Mouse (Mus musculus) CH12.LX (cell line): Measurements from ENCODE around the gene Gm20388. TPM values are rescaled to one million over a fixed set of nuclear protein-coding genes. Genes with fewer than 3 reads are reported as not detected.

Experiments used
- DNase-seq: peaks from one replicate; pipeline ENCODE4 v3.0.0-alpha.2; 2013; ENCODE audit errors: extremely low read depth
- H3K27ac ChIP-seq: 2 replicates; pipeline ENCODE4 v1.5.1; 2012; ENCODE audit warnings: low read depth, mild to moderate bottlenecking, control low read depth, moderate library complexity; ENCODE audit not compliant: insufficient read depth
- H3K27me3 ChIP-seq: replicated peaks from 2 replicates; pipeline ENCODE3; 2012; ENCODE audit warnings: inconsistent platforms
- H3K36me3 ChIP-seq, 2 experiments: replicated peaks in 1 of 2; 2 replicates each; pipeline versions ENCODE3 to v1.6.1; 2012; ENCODE audit warnings: inconsistent platforms in 1 of 2, low read length in 1 of 2, mild to moderate bottlenecking in 1 of 2, mixed read lengths in 1 of 2, moderate library complexity in 1 of 2; ENCODE audit not compliant: control insufficient read depth in 1 of 2, insufficient read depth in 1 of 2
- H3K4me1 ChIP-seq, 2 experiments: 2 replicates each; pipeline ENCODE4 v1.6.1; 2012; ENCODE audit warnings: inconsistent platforms in 1 of 2, moderate library complexity in 1 of 2; ENCODE audit not compliant: insufficient read depth in 2 of 2, control insufficient read depth in 1 of 2
- H3K4me2 ChIP-seq: 2 replicates; pipeline ENCODE4 v1.6.1; 2012; ENCODE audit warnings: low read depth, mild to moderate bottlenecking, control low read depth; ENCODE audit not compliant: poor library complexity, insufficient read depth, severe bottlenecking
- H3K4me3 ChIP-seq, 3 experiments: fragments of 150-350 bp in 1 of 3; sonication (generic) in 1 of 3; replicated peaks in 1 of 3; 2 replicates each; pipeline versions ENCODE3 to v1.5.1; 2011 to 2012; ENCODE audit warnings: low read depth in 2 of 3, low read length in 2 of 3, mild to moderate bottlenecking in 2 of 3, moderate library complexity in 2 of 3, control low read depth in 1 of 3, improper control_type of control experiment in 1 of 3, inconsistent platforms in 1 of 3, mixed read lengths in 1 of 3; ENCODE audit not compliant: poor library complexity in 1 of 3
- H3K79me2 ChIP-seq: replicated peaks from 2 replicates; pipeline ENCODE4 v1.6.1; 2012; ENCODE audit warnings: mild to moderate bottlenecking, moderate library complexity; ENCODE audit not compliant: control insufficient read depth, poor library complexity, insufficient read depth, severe bottlenecking; ENCODE audit errors: extremely low read depth
- H3K9ac ChIP-seq: 2 replicates; pipeline ENCODE4 v1.6.1; 2012; ENCODE audit warnings: low read depth, mild to moderate bottlenecking, control low read depth, moderate library complexity; ENCODE audit not compliant: insufficient read depth
- H3K9me3 ChIP-seq: replicated peaks from 2 replicates; pipeline ENCODE3; 2012; ENCODE audit warnings: low read length, inconsistent platforms, mixed read lengths
- CTCF ChIP-seq, 2 experiments: IDR thresholded peaks in 1 of 2; conservative IDR thresholded peaks in 1 of 2; 2 replicates each; pipeline ENCODE4 v1.5.1; 2011 to 2012; ENCODE audit warnings: low read depth in 2 of 2, low read length in 2 of 2, improper control_type of control experiment in 1 of 2, inconsistent platforms in 1 of 2, mild to moderate bottlenecking in 1 of 2, moderate library complexity in 1 of 2
- E2F4 ChIP-seq: IDR thresholded peaks from 2 replicates; pipeline ENCODE4 v1.6.1; 2011; ENCODE audit warnings: low read depth, low read length, improper control_type of control experiment; ENCODE audit not compliant: insufficient replicate concordance
- EP300 ChIP-seq: IDR thresholded peaks from 2 replicates; pipeline ENCODE4 v1.6.1; 2011; ENCODE audit warnings: low read length, improper control_type of control experiment
- GABPA ChIP-seq: IDR thresholded peaks from 2 replicates; pipeline ENCODE4 v1.6.1; 2012; ENCODE audit warnings: low read depth, low read length, improper control_type of control experiment, inconsistent platforms; ENCODE audit not compliant: insufficient replicate concordance
- HCFC1 ChIP-seq: IDR thresholded peaks from 2 replicates; pipeline ENCODE4 v1.6.1; 2012; ENCODE audit warnings: low read depth, mild to moderate bottlenecking, inconsistent platforms, low read length, improper control_type of control experiment
- IRF4 ChIP-seq: IDR thresholded peaks from 2 replicates; pipeline ENCODE4 v1.6.1; 2014; ENCODE audit warnings: low read depth, mild to moderate bottlenecking, inconsistent platforms, low read length, improper control_type of control experiment
- JUND ChIP-seq: conservative IDR thresholded peaks from 2 replicates; pipeline ENCODE4 v1.6.1; 2011; ENCODE audit warnings: low read depth, low read length, improper control_type of control experiment
- KAT2A ChIP-seq: IDR thresholded peaks from 2 replicates; pipeline ENCODE4 v1.6.1; 2012; ENCODE audit warnings: low read length, improper control_type of control experiment, inconsistent platforms; ENCODE audit not compliant: insufficient replicate concordance
- MAZ ChIP-seq: IDR thresholded peaks from 2 replicates; pipeline ENCODE4 v1.6.1; 2012; ENCODE audit warnings: low read depth, mild to moderate bottlenecking, inconsistent platforms, low read length, improper control_type of control experiment, moderate library complexity
- MEF2A ChIP-seq: IDR thresholded peaks from 2 replicates; pipeline ENCODE4 v1.6.1; 2014; ENCODE audit warnings: low read depth, mild to moderate bottlenecking, inconsistent platforms, low read length, improper control_type of control experiment, borderline replicate concordance
- MYC ChIP-seq: IDR thresholded peaks from 2 replicates; pipeline ENCODE4 v1.6.1; 2011; ENCODE audit warnings: low read depth, mild to moderate bottlenecking, improper control_type of control experiment, low read length
- NELFE ChIP-seq: IDR thresholded peaks from 2 replicates; pipeline ENCODE4 v1.6.1; 2011; ENCODE audit warnings: low read depth, low read length, improper control_type of control experiment
- PAX5 ChIP-seq: IDR thresholded peaks from 2 replicates; pipeline ENCODE4 v1.6.1; 2012; ENCODE audit warnings: low read length, inconsistent platforms, mixed read lengths
- POLR2A ChIP-seq: IDR thresholded peaks from 2 replicates; pipeline ENCODE4 v1.6.1; 2011; ENCODE audit warnings: low read depth, mild to moderate bottlenecking, improper control_type of control experiment, low read length
- RAD21 ChIP-seq: IDR thresholded peaks from 2 replicates; pipeline ENCODE4 v1.6.1; 2011; ENCODE audit warnings: low read depth, mild to moderate bottlenecking, low read length, improper control_type of control experiment, moderate library complexity
- SIN3A ChIP-seq: IDR thresholded peaks from 2 replicates; pipeline ENCODE4 v1.6.1; 2012; ENCODE audit warnings: low read length, improper control_type of control experiment, inconsistent platforms
- SMC3 ChIP-seq: IDR thresholded peaks from 2 replicates; pipeline ENCODE4 v1.6.1; 2011; ENCODE audit warnings: low read depth, low read length, improper control_type of control experiment
- TBP ChIP-seq: conservative IDR thresholded peaks from 2 replicates; pipeline ENCODE4 v1.6.1; 2011; ENCODE audit warnings: low read depth, low read length, improper control_type of control experiment
- USF1 ChIP-seq: IDR thresholded peaks from 2 replicates; pipeline ENCODE4 v1.6.1; 2014; ENCODE audit warnings: low read depth, mild to moderate bottlenecking, inconsistent platforms, low read length, improper control_type of control experiment
- ZC3H11A ChIP-seq: IDR thresholded peaks from 2 replicates; pipeline ENCODE4 v1.6.1; 2012; ENCODE audit warnings: low read depth, mild to moderate bottlenecking, inconsistent platforms, low read length, improper control_type of control experiment
- ZKSCAN1 ChIP-seq: IDR thresholded peaks from 2 replicates; pipeline ENCODE4 v1.6.1; 2012; ENCODE audit warnings: low read depth, inconsistent platforms, low read length, improper control_type of control experiment, borderline replicate concordance
- dilution Hi-C: fragments of 300-500 bp; cut with MboI; formaldehyde crosslinking; loops from 2 replicates; pipeline ENCODE4 v1.14.3; 2020; ENCODE audit warnings: low sequenced_read_pairs; ENCODE audit not compliant: extremely low pct_unique_long_range_greater_than_20kb, extremely low pct_ligation_motif_present
- in situ Hi-C: fragments of 300-500 bp; cut with MboI; formaldehyde crosslinking; loops from 3 replicates; pipeline ENCODE4 v1.14.3; 2019; ENCODE audit warnings: low sequenced_read_pairs, low pct_ligation_motif_present, low pct_unique_long_range_greater_than_20kb, mixed read lengths
- polyA plus RNA-seq: library from polyadenylated mRNA; unstranded; fragments of >175 nt; gene quantifications from 2 replicates; pipeline ENCODE4 v1.2.1, GENCODE M21; 2012; ENCODE audit warnings: low read depth; ENCODE audit not compliant: insufficient read length
- total RNA-seq, 2 experiments: library from RNA; depleted of rRNA; stranded (reverse); fragments of 300-350 nt in 1 of 2; fragments of >200 nt in 1 of 2; gene quantifications; 2 replicates each; pipeline ENCODE4 v1.2.3; 2012 to 2014

The Gm20388 gene
- total and polyA plus RNA-seq, 3 experiments: 14.8 to 26.3 (median 22.2) TPM

- peak; percentile 52 for DNase-seq
- dilution Hi-C loops: no loop called here
Measured at GRCm38 (mm10) chr8:121685419-121685818, 1774.8 kb downstream of the Gm20388 start.

GRCm38 (mm10) chr8:121687455-121688161, 1777.0 kb downstream of the Gm20388 start:
- H3K9me3 ChIP-seq: peaks cover 17% of the 10 kb centered on the region
- H3K4me1 ChIP-seq: peaks cover 9% of the 10 kb centered on the region in 2 experiments
- TF ChIP-seq EP300: no peak
- TF ChIP-seq KAT2A: no peak
- TF ChIP-seq IRF4: no peak
- TF ChIP-seq SMC3: no peak
- TF ChIP-seq MAZ: no peak
- no peak for TF ChIP-seq SIN3A
- TF ChIP-seq TBP: no peak
- no peak for TF ChIP-seq HCFC1
- TF ChIP-seq GABPA: no peak
- no peak for TF ChIP-seq PAX5
- TF ChIP-seq POLR2A: no peak
- TF ChIP-seq USF1: no peak
- TF ChIP-seq ZKSCAN1: no peak
- TF ChIP-seq ZC3H11A: no peak
- H3K4me2 ChIP-seq: no peak overlapping the region
- dilution Hi-C loops (no loop called here), in situ Hi-C loops (loop anchor here (5.0 to 10.0 kb wide), 2 partner anchors 85 to 143 kb away; partner anchors contain the start of gene 1700018B08Rik)
- no peak overlapping the region for H3K9ac ChIP-seq
- no peak overlapping the region for H3K4me3 ChIP-seq
- H3K36me3 ChIP-seq: no peaks in the 10 kb centered on the region
- H3K27me3 ChIP-seq: peaks cover 45% of the 10 kb centered on the region
- no peak overlapping the region for H3K27ac ChIP-seq
- no peak for DNase-seq
- no peaks in the 10 kb centered on the region for H3K79me2 ChIP-seq

More at GRCm38 (mm10) chr8:121685419-121685818, 1774.8 kb downstream of the Gm20388 start:
- no peaks in the 10 kb centered on the region for H3K79me2 ChIP-seq
- TF ChIP-seq RAD21: peak; percentile 56
- no peak for TF ChIP-seq E2F4
- peak; percentile 72 for TF ChIP-seq SMC3
- TF ChIP-seq NELFE: 0 out of 2 replicates have a peak, but pooled peaks have one; percentile 30
- peak; percentile 65 to 86 for TF ChIP-seq CTCF (conservative IDR thresholded peaks at IDR 0.05 in 1 of 2, IDR thresholded peaks at IDR 0.05 in 1 of 2; ENCODE audit: low read depth in 2 of 2, low read length in 2 of 2)
- no peak for TF ChIP-seq GABPA
- no peak for TF ChIP-seq MEF2A
- TF ChIP-seq MYC: peak; percentile 60; the same call in 1 of the 2 replicates
- TF ChIP-seq JUND: no peak
- no peak for TF ChIP-seq USF1
- H3K4me3 ChIP-seq: no peak overlapping the region
- H3K27ac ChIP-seq: no peak overlapping the region
- in situ Hi-C loops: loop anchor here (5.0 to 10.0 kb wide), 2 partner anchors 83 to 141 kb away; partner anchors contain the start of gene 1700018B08Rik
- peaks cover 5 to 9% of the 10 kb centered on the region in 2 experiments for H3K4me1 ChIP-seq
- no peak overlapping the region for H3K9ac ChIP-seq
- H3K27me3 ChIP-seq: peaks cover 51% of the 10 kb centered on the region
- H3K9me3 ChIP-seq: peaks cover under 1% of the 10 kb centered on the region
- H3K4me2 ChIP-seq: no peak overlapping the region
- no peaks in the 10 kb centered on the region for H3K36me3 ChIP-seq
